ENCODE assay signal across 8 mouse cellular contexts in genomic region chr5:52775237-52775636, GRCm38 (mm10). TPM values are rescaled to one million over a fixed set of nuclear protein-coding genes. Genes with fewer than 3 reads are reported as not detected.
A peak's percentile ranks its signal among the peaks of the same experiment; 100 is the strongest.
DNase-seq lines count a peak whose midpoint lies in the region; ATAC-seq and TF ChIP-seq lines count a peak whose summit lies in the region.

TSS of gene Zcchc4 (plus strand) at chr5:52775409.

- ATAC-seq in heart, embryonic 15.5 days (replicated peaks; ENCODE audit: insufficient number of reproducible peaks, insufficient read depth, low FRiP score, low read depth): no peak
- no peak for ATAC-seq in erythroid progenitor cell, adult 5-6 weeks (replicated peaks; ENCODE audit: low FRiP score, poor library complexity, severe bottlenecking)
- ATAC-seq in liver, embryonic 16.5 days (ENCODE audit: low read depth): no peak

- H3K27ac ChIP-seq in heart, embryonic 15.5 days: no peak within 1 kb of the TSS
- peak within 1 kb of the TSS; percentile 82 for H3K27ac ChIP-seq in MEL (ENCODE audit: control insufficient read depth, low read depth, low read length)
- peak within 1 kb of the TSS; percentile 27 for H3K27ac ChIP-seq in liver, embryonic 16.5 days (ENCODE audit: low read length)

- 49% methylated on average over 8 of the region's 8 CpGs for WGBS in heart, embryonic 15.5 days
- WGBS in liver, embryonic 16.5 days (ENCODE audit: insufficient replicate concordance): 81% methylated on average over 8 of the region's 8 CpGs

- H3K9ac ChIP-seq in heart, embryonic 15.5 days: no peak within 1 kb of the TSS
- 0 out of 2 replicates have a peak within 1 kb of the TSS, but pooled peaks have one; percentile 7 for H3K9ac ChIP-seq in MEL (ENCODE audit: control insufficient read depth, low read depth, low read length, poor library complexity, severe bottlenecking)
- H3K9ac ChIP-seq in liver, embryonic 16.5 days (ENCODE audit: low read depth, low read length): no peak within 1 kb of the TSS

- TF ChIP-seq RAD21 in MEL (IDR thresholded peaks at IDR 0.05; ENCODE audit: low read depth, low read length): no peak

- H3K4me2 ChIP-seq in heart, embryonic 15.5 days: no peak within 1 kb of the TSS
- H3K4me2 ChIP-seq in liver, embryonic 16.5 days (ENCODE audit: low read depth, low read length): peak within 1 kb of the TSS; percentile 36; the same call in 1 of the 2 replicates

- no peak for TF ChIP-seq CTCF in MEL (IDR thresholded peaks at IDR 0.05 in 2 of 3, conservative IDR thresholded peaks at IDR 0.05 in 1 of 3; ENCODE audit: control insufficient read depth in 1 of 3, insufficient read depth in 1 of 3, low read depth in 2 of 3, low read length in 3 of 3, poor library complexity in 1 of 3, severe bottlenecking in 1 of 3)

- no peak within 1 kb of the TSS for H3K4me3 ChIP-seq in heart, embryonic 15.5 days
- no peak within 1 kb of the TSS for H3K4me3 ChIP-seq in MEL (ENCODE audit: control insufficient read depth in 1 of 2, insufficient read depth in 1 of 2, low read depth in 2 of 2, low read length in 2 of 2)
- H3K4me3 ChIP-seq in liver, embryonic 16.5 days (ENCODE audit: low read depth, low read length): no peak within 1 kb of the TSS

- DNase-seq in heart, adult 18-20 months: no peak
- DNase-seq in MEL (ENCODE audit: low read depth, low spot score): peak; percentile 74
- no peak for DNase-seq in embryo, embryonic 11 days
- DNase-seq in spleen, adult 18-20 months: no peak
- DNase-seq in layer of hippocampus, adult 11-12 months (ENCODE audit: low spot score): no peak

- TF ChIP-seq POLR2A in MEL (IDR thresholded peaks at IDR 0.05; ENCODE audit: control insufficient read depth in 1 of 2, insufficient read depth in 1 of 2, low read depth in 1 of 2, low read length in 2 of 2, poor library complexity in 1 of 2): no peak

- H3K9me3 ChIP-seq in heart, embryonic 15.5 days (replicated peaks): no peaks in the 10 kb centered on the region
- H3K9me3 ChIP-seq in MEL (replicated peaks; ENCODE audit: insufficient read depth, low read length): no peaks in the 10 kb centered on the region
- no peaks in the 10 kb centered on the region for H3K9me3 ChIP-seq in liver, embryonic 16.5 days (replicated peaks; ENCODE audit: control insufficient read depth, low read length)

- H3K36me3 ChIP-seq in heart, embryonic 15.5 days: no peaks in the 10 kb centered on the region
- H3K36me3 ChIP-seq in MEL (ENCODE audit: control insufficient read depth in 1 of 2, insufficient read depth in 2 of 2, low read length in 2 of 2): peaks cover 0 to 31% of the 10 kb centered on the region in 2 experiments; a peak in 2 of 4 replicates
- H3K36me3 ChIP-seq in liver, embryonic 16.5 days (ENCODE audit: control insufficient read depth, insufficient read depth): no peaks in the 10 kb centered on the region; the same call in 1 of the 2 replicates

- peak in 1 of 2 experiments; percentile 35; a peak in 1 of 4 replicates for TF ChIP-seq EP300 in MEL (IDR thresholded peaks at IDR 0.05; ENCODE audit: low read depth in 1 of 2, low read length in 2 of 2)

- peaks cover 4% of the 10 kb centered on the region; the same call in 1 of the 2 replicates for H3K4me1 ChIP-seq in heart, embryonic 15.5 days (replicated peaks)
- peaks cover 20 to 28% of the 10 kb centered on the region in 2 experiments for H3K4me1 ChIP-seq in MEL (ENCODE audit: control insufficient read depth in 1 of 2, insufficient read depth in 2 of 2, low read length in 2 of 2)
- H3K4me1 ChIP-seq in liver, embryonic 16.5 days (ENCODE audit: control insufficient read depth, low read depth, low read length): peaks cover 19% of the 10 kb centered on the region

- no peaks in the 10 kb centered on the region for H3K27me3 ChIP-seq in heart, embryonic 15.5 days
- no peaks in the 10 kb centered on the region for H3K27me3 ChIP-seq in MEL (ENCODE audit: control insufficient read depth in 1 of 2, insufficient read depth in 2 of 2, low read length in 2 of 2)
- no peaks in the 10 kb centered on the region for H3K27me3 ChIP-seq in liver, embryonic 16.5 days (ENCODE audit: control insufficient read depth, insufficient read depth, low read depth, low read length)

- H3K79me2 ChIP-seq in MEL (ENCODE audit: control insufficient read depth, insufficient read depth, low read length, poor library complexity): no peaks in the 10 kb centered on the region

TF ChIP-seq in MEL, 35 proteins besides CTCF, POLR2A, EP300 and RAD21:
- TF ChIP-seq TAL1 (IDR thresholded peaks at IDR 0.05; ENCODE audit: low read length): no peak
- 0 out of 2 replicates have a peak, but pooled peaks have one; percentile 2 for TF ChIP-seq SIN3A (IDR thresholded peaks at IDR 0.05; ENCODE audit: low read length)
- no peak for TF ChIP-seq NRF1 (IDR thresholded peaks at IDR 0.05; ENCODE audit: insufficient read depth, low read depth, low read length, poor library complexity, severe bottlenecking)
- no peak for TF ChIP-seq POLR2AphosphoS2 (IDR thresholded peaks at IDR 0.05; ENCODE audit: low read length)
- TF ChIP-seq SMC3 (IDR thresholded peaks at IDR 0.05; ENCODE audit: low read depth, low read length): no peak
- no peak for TF ChIP-seq ZKSCAN1 (IDR thresholded peaks at IDR 0.05; ENCODE audit: low read depth, low read length)
- no peak for TF ChIP-seq POLR2AphosphoS5 (IDR thresholded peaks at IDR 0.05; ENCODE audit: borderline replicate concordance, low read depth, low read length)

RNA-seq across cellular contexts. Expression of gene Zcchc4, which starts in this region (rescaled TPM):
- polyA plus RNA-seq in heart, embryonic 15.5 days (2015; fragmentation: Nextera tagmentation; extraction: Ambion mirVana): 10.2 and 11.0 TPM in 2 replicates
- 1 to 10 TPM; 6.7 to 9.3 TPM for total RNA-seq in heart, adult 18-20 months (2021)
- 0.65 and 1.0 TPM in 2 replicates for total RNA-seq in MEL (2012; rRNA removed)
- polyA plus RNA-seq in MEL (2012; ENCODE audit: insufficient read depth in 1 of 2, insufficient read length in 2 of 2, low read depth in 1 of 2, low replicate concordance in 2 of 2, missing spikeins in 1 of 2): under 1 TPM in 1 of 2 experiments, not detected in 1; 0.67 TPM
- 14.1 and 16.8 TPM in 2 replicates for total RNA-seq in erythroid progenitor cell, adult 5-6 weeks (2015; ENCODE audit: low replicate concordance)
- 14.8 and 16.0 TPM in 2 replicates for total RNA-seq in erythroid progenitor cell, adult 5-6 weeks (2017; ENCODE audit: low replicate concordance)
- polyA plus RNA-seq in liver, embryonic 16.5 days (2015; fragmentation: Nextera tagmentation; extraction: Ambion mirVana): 6.0 and 6.7 TPM in 2 replicates
